Mouse (Mus musculus) limb, embryonic 11.5 days (tissue): Measurements from ENCODE around the gene Hadha. TPM values are rescaled to one million over a fixed set of nuclear protein-coding genes. Genes with fewer than 3 reads are reported as not detected.

ENCODE experiments used
- ATAC-seq: fragments of 200-750 bp; cut with Nextera tagmentation; 2 replicates; pipeline ENCODE4 v1.8.0; 2017; ENCODE audit warnings: low read depth; ENCODE audit not compliant: insufficient number of reproducible peaks, low FRiP score, low TSS enrichment
- DNase-seq: peaks from one replicate; pipeline ENCODE4 v3.0.0-alpha.2; 2015; ENCODE audit warnings: low spot score
- H3K27ac ChIP-seq: fragments of 300-500 bp; sonication (generic); replicated peaks from 2 replicates; pipeline ENCODE4 v1.5.1; 2014; ENCODE audit warnings: low read depth, mild to moderate bottlenecking, low read length
- H3K27me3 ChIP-seq: fragments of 300-500 bp; sonication (generic); 2 replicates; pipeline ENCODE4 v1.6.1; 2014; ENCODE audit warnings: mild to moderate bottlenecking, low read length, mixed read lengths; ENCODE audit not compliant: control insufficient read depth, insufficient read depth
- H3K36me3 ChIP-seq: fragments of 300-500 bp; sonication (generic); 2 replicates; pipeline ENCODE4 v1.6.1; 2014; ENCODE audit warnings: mild to moderate bottlenecking, low read length, moderate library complexity, mixed read lengths; ENCODE audit not compliant: control insufficient read depth, insufficient read depth
- H3K4me1 ChIP-seq: fragments of 300-500 bp; sonication (generic); 2 replicates; pipeline ENCODE4 v1.6.1; 2014; ENCODE audit warnings: low read length, mixed read lengths; ENCODE audit not compliant: control insufficient read depth, insufficient read depth
- H3K4me2 ChIP-seq: fragments of 300-500 bp; sonication (generic); 2 replicates; pipeline ENCODE4 v1.6.1; 2014; ENCODE audit warnings: low read depth, mild to moderate bottlenecking, moderate library complexity; ENCODE audit not compliant: severe bottlenecking
- H3K4me3 ChIP-seq: fragments of 300-500 bp; sonication (generic); 2 replicates; pipeline ENCODE4 v1.5.1; 2014; ENCODE audit warnings: low read depth, low read length
- H3K9ac ChIP-seq: fragments of 300-500 bp; sonication (generic); 2 replicates; pipeline ENCODE4 v1.6.1; 2014; ENCODE audit warnings: mild to moderate bottlenecking, low read length
- H3K9me3 ChIP-seq: fragments of 300-500 bp; sonication (generic); 2 replicates; pipeline ENCODE4 v1.6.1; 2016; ENCODE audit warnings: low read length; ENCODE audit not compliant: control insufficient read depth
- WGBS: fragments of 180-500 bp; shearing (Covaris S2); extraction: QIAGEN DNeasy Blood & Tissue Kit; methylation state at CpG from one replicate; pipeline ENCODE4 v1.1.7; 2014; 5-methylcytosine and 5-hydroxymethylcytosine counted together
- microRNA counts: library from miRNA; unstranded; fragments of <30 nt; microRNA quantifications from one replicate; lab custom pipeline; 2016
- microRNA-seq: library from miRNA; unstranded; fragments of <30 nt; microRNA quantifications from one replicate; pipeline ENCODE4, GENCODE M21; 2016
- polyA plus RNA-seq: library from polyadenylated mRNA; unstranded; fragments of >200 nt; fragmentation: Nextera tagmentation; extraction: Ambion mirVana; gene quantifications from 2 replicates; pipeline ENCODE4 v1.2.1, GENCODE M21; 2014

Gene Hadha
- polyA plus RNA-seq, 1 experiment from 2014 or later = 97.1 TPM

GRCm38 (mm10) chr5:30092701-30093100 lies 62.3 kb downstream of the Hadha start:
- H3K27ac ChIP-seq = no peak overlapping the region
- 55% methylated on average over 13 of the region's 13 CpGs for WGBS
- H3K36me3 ChIP-seq = no peaks in the 10 kb centered on the region
- no peaks in the 10 kb centered on the region for H3K4me1 ChIP-seq
- no peaks in the 10 kb centered on the region for H3K27me3 ChIP-seq
- no peak overlapping the region for H3K4me2 ChIP-seq
- no peak overlapping the region for H3K4me3 ChIP-seq
- DNase-seq = no peak
- no peak for ATAC-seq
- H3K9me3 ChIP-seq = no peaks in the 10 kb centered on the region
- H3K9ac ChIP-seq = no peak overlapping the region

GRCm38 (mm10) chr5:30072825-30073821 lies 81.8 kb downstream of the Hadha start, which contains the start of gene Tyms:
TSS of gene Tyms (minus strand) at chr5:30073617.
- H3K27me3 ChIP-seq = no peaks in the 10 kb centered on the region
- WGBS = 1% methylated on average over 45 of the region's 45 CpGs
- H3K36me3 ChIP-seq = peaks cover 7% of the 10 kb centered on the region; the same call in 1 of the 2 replicates
- H3K4me1 ChIP-seq = peaks cover 3% of the 10 kb centered on the region; the same call in 1 of the 2 replicates
- ATAC-seq (peak; percentile 82; the same call in 1 of the 2 replicates), DNase-seq (peak; percentile 92)
- H3K9me3 ChIP-seq = no peaks in the 10 kb centered on the region
- peak within 1 kb of the TSS; percentile 74 for H3K27ac ChIP-seq
- H3K9ac ChIP-seq = peak within 1 kb of the TSS; percentile 74
- peak within 1 kb of the TSS; percentile 70 for H3K4me3 ChIP-seq
- H3K4me2 ChIP-seq = peak within 1 kb of the TSS; percentile 47

- no peaks in the 10 kb centered on the region for H3K9me3 ChIP-seq
- no peak for DNase-seq
- ATAC-seq = no peak
- peak overlapping the region; percentile 47 for H3K4me2 ChIP-seq
- H3K9ac ChIP-seq = no peak overlapping the region
- 52% methylated on average over 3 of the region's 3 CpGs for WGBS
- H3K4me1 ChIP-seq = peaks cover 6% of the 10 kb centered on the region; the same call in 1 of the 2 replicates
- H3K27ac ChIP-seq = no peak overlapping the region
- H3K36me3 ChIP-seq = peaks cover 8% of the 10 kb centered on the region
- H3K27me3 ChIP-seq = no peaks in the 10 kb centered on the region
- peak overlapping the region; percentile 70 for H3K4me3 ChIP-seq
These were observed 82.6 kb downstream of the Hadha start for GRCm38 (mm10) chr5:30072377-30072776.

GRCm38 (mm10) chr5:30071677-30072076 lies 83.3 kb downstream of the Hadha start:
- 84% methylated on average over 6 of the region's 6 CpGs for WGBS
- H3K27me3 ChIP-seq = no peaks in the 10 kb centered on the region
- H3K9me3 ChIP-seq = no peaks in the 10 kb centered on the region
- H3K36me3 ChIP-seq = peaks cover 10% of the 10 kb centered on the region
- H3K27ac ChIP-seq = no peak overlapping the region
- no peak overlapping the region for H3K9ac ChIP-seq
- DNase-seq (no peak), ATAC-seq (no peak)
- H3K4me1 ChIP-seq = peaks cover 6% of the 10 kb centered on the region; the same call in 1 of the 2 replicates
- no peak overlapping the region for H3K4me3 ChIP-seq
- H3K4me2 ChIP-seq = peak overlapping the region; percentile 47

MicroRNAs within 50 kb of the gene (microRNA counts, 519-probe panel; counts per million panel counts)
- not detected for microRNA mmu-miR-1960 (lab: Ali Mortazavi, UCI)

Small RNA genes lying within 50 kb of the gene (microRNA-seq; reads per million reads assigned to microRNA genes)
- not detected for gene Mir1960

Other genes with a start within 250 kb of the Hadha start
- not detected in 2 replicates for gene Il6, start 142.0 kb downstream of the Hadha start, polyA plus RNA-seq
- gene Tyms, start 81.5 kb downstream of the Hadha start, polyA plus RNA-seq = 393 and 408 TPM in 2 replicates
- gene Garem2, start 50.0 kb downstream of the Hadha start, polyA plus RNA-seq = 0.44 and 0.51 TPM in 2 replicates
- not detected in 2 replicates for gene 3110082J24Rik, start 49.1 kb downstream of the Hadha start, polyA plus RNA-seq
- gene Hadhb, start 86 bp upstream of the Hadha start, polyA plus RNA-seq = 119 and 127 TPM in 2 replicates
- gene Adgrf3, start 50.6 kb upstream of the Hadha start, polyA plus RNA-seq = not detected in 2 replicates
- 18.4 and 21.0 TPM in 2 replicates for gene Selenoi, start 77.4 kb upstream of the Hadha start, polyA plus RNA-seq
- gene Drc1, start 126.2 kb upstream of the Hadha start, polyA plus RNA-seq = 0.44 TPM in 1 of 2 replicates, not detected in the other